Mouse (Mus musculus) limb, embryonic 14.5 days (tissue): Measurements from ENCODE around the gene Zkscan2. TPM values are rescaled to one million over a fixed set of nuclear protein-coding genes. Genes with fewer than 3 reads are reported as not detected.

Experiments used
- ATAC-seq: fragments of 200-750 bp; cut with Nextera tagmentation; 2 replicates; pipeline ENCODE4 v1.8.0; 2017; ENCODE audit warnings: low read depth, moderate number of reproducible peaks, moderate TSS enrichment; ENCODE audit not compliant: low FRiP score
- DNase-seq: peaks from one replicate; pipeline ENCODE4 v3.0.0-alpha.2; 2015; ENCODE audit warnings: low spot score
- H3K27ac ChIP-seq: fragments of 300-500 bp; sonication (generic); replicated peaks from 2 replicates; pipeline ENCODE4 v1.5.1; 2014; ENCODE audit warnings: low read depth, mild to moderate bottlenecking, low read length, moderate library complexity, mixed read lengths
- H3K27me3 ChIP-seq: fragments of 300-500 bp; sonication (generic); 2 replicates; pipeline ENCODE4 v1.6.1; 2014; ENCODE audit warnings: low read length, mixed read lengths; ENCODE audit not compliant: control insufficient read depth, insufficient read depth
- H3K36me3 ChIP-seq: fragments of 300-500 bp; sonication (generic); 2 replicates; pipeline ENCODE4 v1.6.1; 2014; ENCODE audit warnings: mild to moderate bottlenecking, low read length, moderate library complexity, mixed read lengths; ENCODE audit not compliant: control insufficient read depth, insufficient read depth
- H3K4me1 ChIP-seq: fragments of 300-500 bp; sonication (generic); 2 replicates; pipeline ENCODE4 v1.6.1; 2014; ENCODE audit warnings: antibody characterized with exemption, low read length, mixed read lengths; ENCODE audit not compliant: control insufficient read depth, insufficient read depth
- H3K4me2 ChIP-seq: fragments of 300-500 bp; sonication (generic); replicated peaks from 2 replicates; pipeline ENCODE4 v1.6.1; 2014; ENCODE audit warnings: low read depth, mild to moderate bottlenecking, low read length, moderate library complexity; ENCODE audit not compliant: severe bottlenecking
- H3K4me3 ChIP-seq: fragments of 300-500 bp; sonication (generic); replicated peaks from 2 replicates; pipeline ENCODE4 v1.5.1; 2014; ENCODE audit warnings: low read length
- H3K9ac ChIP-seq: fragments of 300-500 bp; sonication (generic); 2 replicates; pipeline ENCODE4 v1.6.1; 2014; ENCODE audit warnings: mild to moderate bottlenecking, low read depth, low read length, moderate library complexity; ENCODE audit not compliant: severe bottlenecking
- H3K9me3 ChIP-seq: fragments of 300-500 bp; sonication (generic); 2 replicates; pipeline ENCODE4 v1.6.1; 2016; ENCODE audit warnings: low read length; ENCODE audit not compliant: control insufficient read depth
- POLR2A ChIP-seq: fragments of 200-500 bp; IDR thresholded peaks from 2 replicates; pipeline ENCODE4 v1.8.0; 2012; ENCODE audit warnings: inconsistent platforms, mild to moderate bottlenecking, moderate library complexity, borderline replicate concordance; ENCODE audit not compliant: insufficient read depth, insufficient read length; ENCODE audit errors: extremely low read depth
- WGBS: fragments of 180-500 bp; shearing (Covaris S2); extraction: QIAGEN DNeasy Blood & Tissue Kit; methylation state at CpG from one replicate; pipeline ENCODE4 v1.1.7; 2014; 5-methylcytosine and 5-hydroxymethylcytosine counted together
- polyA plus RNA-seq, 2 experiments: library from polyadenylated mRNA; depleted of rRNA in 1 of 2; stranded (reverse) in 1 of 2; unstranded in 1 of 2; fragments of >200 nt; fragmentation: Nextera tagmentation in 1 of 2; extraction: Ambion mirVana in 1 of 2; gene quantifications; 2 replicates each; pipeline versions ENCODE4 v1.2.1 to v1.2.3; 2012 to 2014

Zkscan2 gene
- polyA plus RNA-seq, 2 experiments = 3.4 to 6.0 TPM

DNA sequence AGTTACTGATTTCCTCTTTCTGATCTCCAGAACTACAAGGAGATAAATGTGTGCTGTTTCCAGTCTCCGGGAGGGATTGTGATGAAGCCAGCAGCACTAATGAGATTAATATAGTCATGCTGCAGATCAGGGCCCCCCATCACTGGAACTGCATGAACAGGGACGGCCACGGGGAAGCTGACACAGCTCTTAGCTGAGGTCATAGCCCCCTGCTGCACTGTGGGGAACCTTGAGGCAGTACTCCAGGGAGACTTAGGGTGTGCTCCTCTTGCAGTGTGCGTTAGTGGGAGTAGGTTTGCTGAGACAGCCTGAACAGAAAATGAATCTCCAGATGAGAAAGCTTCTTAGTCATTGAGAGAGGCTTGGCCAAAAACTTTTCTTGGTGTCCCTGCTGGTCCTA, 69.0 kb downstream of the Zkscan2 start:
- 70% methylated on average over 4 of the region's 4 CpGs for WGBS
- DNase-seq (no peak), ATAC-seq (no peak)
- H3K9ac ChIP-seq = no peak overlapping the region
- no peak overlapping the region for H3K4me2 ChIP-seq
- no peaks in the 10 kb centered on the region for H3K4me1 ChIP-seq
- peaks cover 15% of the 10 kb centered on the region; the same call in 1 of the 2 replicates for H3K36me3 ChIP-seq
- no peak overlapping the region for H3K27ac ChIP-seq
- no peak overlapping the region for H3K4me3 ChIP-seq
- H3K27me3 ChIP-seq = no peaks in the 10 kb centered on the region
- no peaks in the 10 kb centered on the region for H3K9me3 ChIP-seq
- no peak for TF ChIP-seq POLR2A

DNA sequence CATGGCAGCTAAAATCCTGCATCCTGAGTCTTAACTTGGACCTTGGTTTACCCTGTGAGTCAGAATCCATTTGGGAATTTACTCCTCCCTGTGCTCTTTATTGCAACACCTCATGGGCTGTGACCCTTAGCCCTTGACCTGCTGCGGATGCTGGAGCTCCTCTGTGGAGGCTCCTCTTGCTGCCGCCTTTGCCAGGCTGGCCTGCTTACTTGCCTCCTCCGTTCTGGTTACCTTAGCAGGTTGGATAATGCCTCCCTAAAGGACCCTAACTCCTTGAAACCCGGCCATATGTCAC, 69.9 kb downstream of the Zkscan2 start:
- TF ChIP-seq POLR2A = no peak
- Histone ChIP-seq H3K4me1 (no peaks in the 10 kb centered on the region), H3K9ac (no peak overlapping the region), H3K27me3 (no peaks in the 10 kb centered on the region), H3K27ac (no peak overlapping the region), H3K36me3 (peaks cover 15% of the 10 kb centered on the region; the same call in 1 of the 2 replicates), H3K4me2 (no peak overlapping the region), H3K9me3 (no peaks in the 10 kb centered on the region), H3K4me3 (no peak overlapping the region)
- DNase-seq (no peak), ATAC-seq (no peak)
- WGBS = 69% methylated on average over 4 of the region's 4 CpGs

GRCm38 (mm10) chr7:123429624-123430410, 70.4 kb downstream of the Zkscan2 start:
- Histone ChIP-seq H3K4me2 (no peak overlapping the region), H3K27ac (no peak overlapping the region), H3K4me3 (no peak overlapping the region), H3K27me3 (no peaks in the 10 kb centered on the region), H3K4me1 (no peaks in the 10 kb centered on the region), H3K9ac (no peak overlapping the region), H3K9me3 (no peaks in the 10 kb centered on the region), H3K36me3 (peaks cover 18% of the 10 kb centered on the region)
- ATAC-seq (no peak), DNase-seq (no peak)
- 84% methylated on average over 8 of the region's 8 CpGs for WGBS
- no peak for TF ChIP-seq POLR2A

Other genes starting within 250 kb of the Zkscan2 start
- gene Lcmt1, start 130.7 kb downstream of the Zkscan2 start, polyA plus RNA-seq (2012; rRNA removed) = 35.2 and 36.0 TPM in 2 replicates
- gene Lcmt1, start 130.7 kb downstream of the Zkscan2 start, polyA plus RNA-seq (2014; fragmentation: Nextera tagmentation; extraction: Ambion mirVana) = 44.2 and 50.0 TPM in 2 replicates
- 39.5 and 42.9 TPM in 2 replicates for gene Arhgap17, start 130.5 kb downstream of the Zkscan2 start, polyA plus RNA-seq (2012; rRNA removed)
- gene Arhgap17, start 130.5 kb downstream of the Zkscan2 start, polyA plus RNA-seq (2014; fragmentation: Nextera tagmentation; extraction: Ambion mirVana) = 23.5 and 26.1 TPM in 2 replicates
- 0.13 and 0.15 TPM in 2 replicates for gene Aqp8, start 38.2 kb downstream of the Zkscan2 start, polyA plus RNA-seq (2012; rRNA removed)
- not detected in 2 replicates for gene Aqp8, start 38.2 kb downstream of the Zkscan2 start, polyA plus RNA-seq (2014; fragmentation: Nextera tagmentation; extraction: Ambion mirVana)